Mouse (Mus musculus) urinary bladder, postnatal 25 days (tissue): ENCODE measurements around the gene D930048N14Rik.
"Not testable (repeated sequence)": the region's sequence is repeated elsewhere in the genome, so short reads cannot be mapped to it uniquely, and the experiment has no call there.

Source experiments
- DNase-seq: peaks from one replicate; pipeline ENCODE4 v3.0.0; 2022; ENCODE audit warnings: low spot score

Gene D930048N14Rik

GRCm38 (mm10) chr11:51650691-51651515 lies at the start of gene D930048N14Rik, which contains the start of gene N4bp3:
TSS of gene D930048N14Rik (plus strand) at chr11:51650954.
TSS of gene N4bp3 (minus strand) at chr11:51650842.
- DNase-seq: peak; percentile 74

GRCm38 (mm10) chr11:51602253-51602652 lies 48.5 kb upstream of the D930048N14Rik start:
- DNase-seq: no peak

GRCm38 (mm10) chr11:51605602-51606446 lies 44.9 kb upstream of the D930048N14Rik start:
- peak; percentile 85 for DNase-seq

- peak; percentile 95 for DNase-seq
These were observed 44.2 kb upstream of the D930048N14Rik start, which contains the start of gene Hnrnpab for GRCm38 (mm10) chr11:51606447-51607095. TSS of gene Hnrnpab (minus strand) at chr11:51606847.

GRCm38 (mm10) chr11:51607096-51607738 lies 43.5 kb upstream of the D930048N14Rik start:
- DNase-seq: no peak

- no peak for DNase-seq
These were observed 41.4 kb upstream of the D930048N14Rik start for GRCm38 (mm10) chr11:51609266-51609909.

GRCm38 (mm10) chr11:51609940-51610339 lies 40.8 kb upstream of the D930048N14Rik start:
- not testable (repeated sequence) for DNase-seq

- no peak for DNase-seq
These were observed 36.5 kb upstream of the D930048N14Rik start for GRCm38 (mm10) chr11:51614256-51614655.

GRCm38 (mm10) chr11:51615129-51615528 lies 35.6 kb upstream of the D930048N14Rik start:
- DNase-seq: no peak

- DNase-seq: peak; percentile 61
These were observed 35.2 kb upstream of the D930048N14Rik start for GRCm38 (mm10) chr11:51615601-51616000.

GRCm38 (mm10) chr11:51616113-51616512 lies 34.6 kb upstream of the D930048N14Rik start:
- not testable (repeated sequence) for DNase-seq

GRCm38 (mm10) chr11:51617693-51618092 lies 33.1 kb upstream of the D930048N14Rik start:
- peak; percentile 59 for DNase-seq

GRCm38 (mm10) chr11:51618894-51619408 lies 31.8 kb upstream of the D930048N14Rik start:
- DNase-seq: no peak

GRCm38 (mm10) chr11:51619409-51620060 lies 31.2 kb upstream of the D930048N14Rik start, which contains the start of gene Nhp2:
TSS of gene Nhp2 (plus strand) at chr11:51619735.
- peak; percentile 94 for DNase-seq

GRCm38 (mm10) chr11:51620084-51620483 lies 30.7 kb upstream of the D930048N14Rik start:
- DNase-seq: no peak

GRCm38 (mm10) chr11:51621776-51622175 lies 29.0 kb upstream of the D930048N14Rik start:
- no peak for DNase-seq

- DNase-seq: no peak
These were observed 27.7 kb upstream of the D930048N14Rik start for GRCm38 (mm10) chr11:51622971-51623491.

GRCm38 (mm10) chr11:51625187-51625820 lies 25.4 kb upstream of the D930048N14Rik start:
- DNase-seq: no peak

- no peak for DNase-seq
These were observed 23.3 kb upstream of the D930048N14Rik start for GRCm38 (mm10) chr11:51627425-51627824.
